Mouse (Mus musculus): ENCODE results near the gene Atp13a3.

GRCm38 (mm10) chr16:30262664-30263063 is 143.1 kb downstream of the Atp13a3 start:
- TF ChIP-seq POLR2A (IDR thresholded peaks at IDR 0.05; ENCODE audit: insufficient read depth, low read length) (no peak), EP300 (IDR thresholded peaks at IDR 0.05; ENCODE audit: insufficient read depth, low read depth, low read length) (no peak)
